Mouse (Mus musculus): ENCODE results near the gene Fam189b.
"Not testable (repeated sequence)": the region's sequence is repeated elsewhere in the genome, so short reads cannot be mapped to it uniquely, and the experiment has no call there.

Fam189b gene

GRCm38 (mm10) chr3:89183058-89183958 is at the start of gene Fam189b:
Fam189b (plus strand) TSS chr3:89183143.
- DNase-seq (ENCODE audit: low read depth, low spot score) = no peak

GRCm38 (mm10) chr3:89133752-89134151 is 49.2 kb upstream of the Fam189b start:
- peak; percentile 42 for DNase-seq (ENCODE audit: low read depth, low spot score)

GRCm38 (mm10) chr3:89135958-89136357 is 47.0 kb upstream of the Fam189b start, which contains the start of gene Pklr:
Pklr (plus strand) TSS chr3:89136142.
- peak; percentile 49 for DNase-seq (ENCODE audit: low read depth, low spot score)

DNA sequence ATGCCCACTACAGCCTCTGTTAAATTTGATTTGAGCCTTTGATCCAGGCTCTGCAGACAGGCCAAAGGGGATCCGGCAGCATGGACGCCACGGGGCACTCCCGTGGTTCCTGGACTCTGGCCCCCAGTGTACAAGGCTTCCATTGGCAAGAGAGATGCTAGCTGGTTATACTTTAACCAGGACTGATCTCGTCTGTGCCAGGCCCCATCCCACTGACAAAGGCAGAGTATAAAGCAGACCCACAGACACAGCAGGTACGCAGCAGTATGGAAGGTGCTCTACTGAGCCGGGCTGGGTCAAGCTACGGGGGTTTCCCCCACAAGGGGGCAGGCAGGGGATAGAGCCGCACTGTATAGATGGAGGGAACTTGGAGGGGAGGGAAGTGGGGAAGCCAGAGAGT is 46.6 kb upstream of the Fam189b start:
- DNase-seq (ENCODE audit: low read depth, low spot score) = peak; percentile 52

GRCm38 (mm10) chr3:89144821-89145220 is 38.1 kb upstream of the Fam189b start:
- DNase-seq (ENCODE audit: low read depth, low spot score) = no peak

GRCm38 (mm10) chr3:89145566-89145965 is 37.4 kb upstream of the Fam189b start:
- no peak for DNase-seq (ENCODE audit: low read depth, low spot score)

- DNase-seq (ENCODE audit: low read depth, low spot score) = peak; percentile 60
Measured at GRCm38 (mm10) chr3:89147101-89147978, 35.6 kb upstream of the Fam189b start.

DNA sequence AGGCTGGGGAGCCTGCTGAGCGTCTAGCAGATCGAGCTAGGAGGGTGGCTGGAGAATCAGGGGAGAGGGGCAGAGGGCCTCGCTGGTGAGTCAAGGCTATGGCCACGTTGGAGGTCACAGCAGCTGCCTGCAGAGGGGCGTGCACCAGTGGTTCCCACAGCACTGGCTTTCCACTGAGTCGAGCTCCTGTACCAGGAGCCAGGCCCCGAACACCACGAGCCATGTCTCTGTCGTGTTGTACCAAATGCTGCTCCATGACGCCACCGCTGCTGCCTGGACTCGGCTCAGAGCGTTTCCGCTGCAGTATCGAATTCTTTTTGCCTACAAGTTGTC is 35.0 kb upstream of the Fam189b start:
- no peak for DNase-seq (ENCODE audit: low read depth, low spot score)

- DNase-seq (ENCODE audit: low read depth, low spot score) = no peak
Measured at GRCm38 (mm10) chr3:89148567-89148966, 34.4 kb upstream of the Fam189b start.

DNA sequence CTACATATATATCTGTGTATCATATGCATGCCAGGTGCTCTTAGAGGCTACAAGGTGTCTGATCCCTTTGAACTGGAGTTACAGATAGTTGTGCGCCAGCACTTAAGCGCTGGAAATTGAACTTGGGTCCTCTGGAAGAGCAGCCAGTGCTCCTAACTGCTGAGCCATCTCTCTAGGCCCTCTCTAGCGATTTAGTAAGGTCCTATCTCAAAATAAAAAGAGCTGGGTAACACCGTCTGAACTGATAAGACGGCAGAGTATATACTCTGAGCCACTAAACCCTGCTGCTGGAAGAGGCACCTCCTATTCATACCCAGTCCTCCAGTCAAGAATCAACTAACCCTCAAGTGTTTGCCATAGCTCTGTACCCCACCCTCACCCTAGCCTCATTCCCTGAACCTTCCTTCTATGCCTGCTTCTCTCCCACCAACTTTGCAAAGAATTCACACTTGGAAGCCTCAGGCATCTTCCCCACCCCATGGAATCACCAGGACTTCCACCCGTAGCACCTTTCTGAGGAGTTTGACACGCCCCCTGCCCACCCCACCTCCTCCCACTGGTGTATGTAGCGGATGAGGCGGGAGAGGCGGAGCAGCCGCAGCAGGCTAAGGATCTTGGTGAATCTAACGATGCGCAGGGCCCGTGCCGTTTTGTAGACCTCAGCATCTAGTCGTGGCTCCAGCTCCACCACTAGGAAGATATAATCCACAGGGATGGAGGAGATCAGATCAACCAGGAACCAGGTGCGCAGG is 30.7 kb upstream of the Fam189b start:
- no peak for DNase-seq (ENCODE audit: low read depth, low spot score)

DNA sequence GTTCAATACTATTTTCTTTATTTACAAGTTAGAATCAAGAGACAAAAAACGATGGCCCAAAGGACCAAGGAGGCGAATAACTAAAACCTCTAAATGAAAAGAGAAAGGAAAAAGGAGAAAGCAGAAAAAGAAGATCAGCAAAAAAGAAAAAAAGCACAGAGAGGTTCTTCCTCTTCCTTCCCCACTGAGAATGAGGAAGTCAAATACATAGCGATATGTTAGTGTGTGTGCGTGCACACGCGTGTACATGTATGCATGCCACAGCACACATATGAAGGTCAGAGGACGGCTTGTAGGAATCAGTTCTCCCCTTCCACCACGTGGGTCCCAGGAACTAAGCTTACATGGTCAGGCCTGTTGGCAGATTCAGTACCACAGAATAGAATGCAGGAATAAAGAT is 26.0 kb upstream of the Fam189b start:
- DNase-seq (ENCODE audit: low read depth, low spot score) = no peak

GRCm38 (mm10) chr3:89158651-89159050 is 24.3 kb upstream of the Fam189b start:
- DNase-seq (ENCODE audit: low read depth, low spot score) = no peak

- no peak for DNase-seq (ENCODE audit: low read depth, low spot score)
Measured at GRCm38 (mm10) chr3:89159211-89159610, 23.7 kb upstream of the Fam189b start.

DNA sequence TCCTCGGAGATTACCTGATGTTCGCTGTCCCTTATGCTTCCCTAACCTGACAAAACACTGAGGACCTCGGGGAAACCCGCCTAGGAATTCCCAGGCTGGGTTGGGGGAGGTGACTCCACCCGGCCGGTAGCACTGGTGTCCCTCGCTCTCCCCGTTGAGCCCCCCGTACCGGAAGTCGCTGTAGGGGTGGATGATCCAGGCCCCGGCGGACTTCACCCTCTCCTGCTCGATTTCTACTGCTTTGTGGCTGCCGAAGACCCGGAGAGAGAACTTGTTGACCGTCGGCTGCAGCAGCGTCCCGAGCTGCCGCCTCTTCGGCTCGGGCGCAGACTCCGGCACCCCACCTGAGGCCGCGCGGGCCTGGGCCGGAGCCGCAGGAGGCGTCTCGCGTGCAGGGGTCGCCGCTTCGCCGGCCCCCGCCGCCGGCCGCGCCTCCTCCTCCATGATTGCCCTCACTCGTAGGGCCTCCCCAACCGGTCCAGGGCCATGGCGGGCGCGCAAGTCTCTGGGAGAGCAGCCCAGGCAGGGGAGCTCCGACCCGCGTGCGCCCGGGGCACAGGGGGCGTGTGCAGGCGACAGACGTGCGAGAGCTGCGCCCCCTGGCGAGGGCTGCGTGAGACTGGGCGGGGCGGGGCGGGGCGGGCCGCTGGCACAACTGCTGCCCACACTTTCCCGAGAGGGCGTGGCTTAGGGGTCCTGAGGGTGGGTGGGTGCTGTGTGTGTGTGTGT is 23.2 kb upstream of the Fam189b start, which contains the start of gene Hcn3:
TSS of gene Hcn3 (minus strand) at position 581 of the 729 bp plus-strand sequence.
- DNase-seq (ENCODE audit: low read depth, low spot score) = no peak

DNA sequence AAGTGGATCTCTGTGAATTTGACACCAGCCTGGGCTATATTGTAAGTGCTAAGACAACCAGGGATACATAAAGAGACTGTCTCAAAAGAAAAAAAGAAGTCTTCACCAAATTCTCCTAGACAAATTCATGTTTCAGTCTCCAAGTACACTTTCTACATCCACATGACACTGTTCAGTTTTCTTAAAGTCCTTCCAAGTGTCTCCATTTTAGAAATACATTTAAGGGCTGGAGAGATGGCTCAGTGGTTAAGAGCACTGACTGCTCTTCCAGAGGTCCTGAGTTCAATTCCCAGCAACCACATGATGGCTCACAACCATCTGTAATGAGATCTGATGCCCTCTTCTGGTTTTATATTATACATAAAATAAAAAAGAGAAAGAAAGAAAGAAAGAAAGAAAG is 21.7 kb upstream of the Fam189b start:
- DNase-seq (ENCODE audit: low read depth, low spot score) = not testable (repeated sequence)

- no peak for DNase-seq (ENCODE audit: low read depth, low spot score)
Measured at GRCm38 (mm10) chr3:89161786-89162185, 21.2 kb upstream of the Fam189b start.

GRCm38 (mm10) chr3:89163123-89163522 is 19.8 kb upstream of the Fam189b start:
- no peak for DNase-seq (ENCODE audit: low read depth, low spot score)

GRCm38 (mm10) chr3:89163643-89164245 is 19.2 kb upstream of the Fam189b start:
- no peak for DNase-seq (ENCODE audit: low read depth, low spot score)

DNA sequence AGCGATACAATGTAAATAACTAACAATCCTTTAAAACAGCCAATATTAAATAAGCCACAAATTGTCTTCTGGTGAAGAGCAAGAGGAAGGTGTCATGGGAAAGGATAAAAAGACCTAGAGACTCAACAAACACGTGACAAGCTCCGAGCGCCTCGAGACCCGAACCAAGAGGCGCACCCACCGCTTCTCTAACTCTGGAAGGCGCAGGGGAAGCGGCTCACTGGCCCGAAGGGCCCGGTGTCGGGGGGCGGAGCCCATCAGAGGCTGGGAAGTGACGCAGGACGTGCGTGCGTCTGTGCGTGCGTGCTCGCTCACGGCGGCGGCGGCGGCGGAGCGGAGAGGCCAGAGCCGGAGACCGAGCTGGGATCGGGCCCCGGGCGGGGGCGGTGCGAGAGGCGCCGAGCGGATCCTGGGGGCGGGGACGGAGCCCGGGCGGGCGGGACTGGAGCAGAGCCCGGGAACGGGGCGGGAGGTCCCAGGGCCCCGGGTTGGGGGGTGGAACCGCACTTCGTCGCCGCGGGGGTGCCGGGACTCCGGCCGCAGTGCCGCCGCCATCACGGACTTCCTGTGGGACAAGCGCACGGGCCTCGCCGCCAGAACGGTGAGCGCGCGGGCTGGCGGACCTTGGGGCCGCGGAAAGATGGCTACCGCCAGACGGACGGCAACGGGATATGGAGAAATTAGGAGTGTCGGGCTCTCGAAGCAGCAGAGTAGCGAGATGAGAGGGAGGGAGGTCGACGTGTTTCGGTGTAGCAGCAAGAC is 18.3 kb upstream of the Fam189b start, which contains the start of gene Clk2:
TSS of gene Clk2 (plus strand) at position 290 of the 762 bp plus-strand sequence.
- peak; percentile 90 for DNase-seq (ENCODE audit: low read depth, low spot score)
